Mouse (Mus musculus): ENCODE results near the gene Ccdc30.

Ccdc30 gene

GRCm38 (mm10) chr4:119415072-119415753 lies at the start of gene Ccdc30:
TSS of gene Ccdc30 (minus strand) at chr4:119415521.
- DNase-seq = peak; percentile 98

DNA sequence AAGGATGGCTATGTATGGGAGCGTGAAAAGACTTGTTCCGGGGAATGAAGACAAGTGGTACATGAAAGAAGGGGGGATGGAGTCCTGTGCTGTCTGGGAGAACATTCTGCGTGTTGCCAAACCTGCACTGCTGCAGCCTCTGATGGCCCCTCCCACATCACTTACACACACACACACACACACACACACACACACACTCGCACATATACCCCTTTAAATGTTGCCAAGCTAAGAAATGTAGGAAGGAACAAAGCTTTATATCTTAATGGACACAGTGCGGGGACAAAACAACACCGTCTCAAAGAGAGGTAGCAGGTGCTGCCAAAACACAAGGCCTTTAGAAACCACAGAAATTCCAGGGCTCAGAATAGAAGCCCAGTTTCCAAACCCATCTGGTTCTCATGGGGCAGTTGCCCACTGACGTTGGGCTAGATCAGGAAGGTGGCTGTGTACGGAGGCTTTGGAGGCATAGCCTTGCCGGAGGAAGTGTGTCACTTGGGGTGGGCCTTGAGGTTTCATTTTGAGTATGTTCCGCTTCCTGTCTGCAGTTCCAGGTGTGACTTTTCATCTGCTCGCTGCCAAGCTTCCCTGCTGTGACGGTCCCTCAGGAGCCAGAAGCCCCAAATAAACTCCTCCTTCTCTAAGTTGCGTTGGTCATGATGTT lies 48.6 kb upstream of the Ccdc30 start:
- no peak for DNase-seq

- peak; percentile 72 for DNase-seq
Measured at GRCm38 (mm10) chr4:119462858-119463755, 47.8 kb upstream of the Ccdc30 start.

DNA sequence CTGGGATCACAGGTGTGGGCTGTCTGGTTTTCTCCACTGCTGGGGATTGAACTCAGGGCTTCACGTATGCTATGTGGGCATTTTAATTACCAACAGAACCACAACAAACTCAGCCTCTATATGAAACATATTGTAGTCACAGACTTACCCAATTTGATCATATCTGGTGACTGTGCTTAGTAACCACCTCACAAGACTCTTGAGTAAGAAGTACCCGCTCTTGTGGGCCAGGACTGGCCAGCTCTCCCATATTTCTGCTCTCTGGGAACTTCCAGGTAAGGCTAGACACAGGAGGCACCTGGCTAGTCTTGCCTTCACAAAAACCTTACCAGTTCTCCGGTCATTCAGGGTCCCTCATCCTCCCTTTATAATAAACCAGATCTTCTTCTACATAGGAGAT lies 47.1 kb upstream of the Ccdc30 start:
- DNase-seq = no peak

GRCm38 (mm10) chr4:119460728-119461141 lies 45.4 kb upstream of the Ccdc30 start:
- peak; percentile 45 for DNase-seq

- peak; percentile 32 for DNase-seq
Measured at GRCm38 (mm10) chr4:119460296-119460695, 45.0 kb upstream of the Ccdc30 start.

DNA sequence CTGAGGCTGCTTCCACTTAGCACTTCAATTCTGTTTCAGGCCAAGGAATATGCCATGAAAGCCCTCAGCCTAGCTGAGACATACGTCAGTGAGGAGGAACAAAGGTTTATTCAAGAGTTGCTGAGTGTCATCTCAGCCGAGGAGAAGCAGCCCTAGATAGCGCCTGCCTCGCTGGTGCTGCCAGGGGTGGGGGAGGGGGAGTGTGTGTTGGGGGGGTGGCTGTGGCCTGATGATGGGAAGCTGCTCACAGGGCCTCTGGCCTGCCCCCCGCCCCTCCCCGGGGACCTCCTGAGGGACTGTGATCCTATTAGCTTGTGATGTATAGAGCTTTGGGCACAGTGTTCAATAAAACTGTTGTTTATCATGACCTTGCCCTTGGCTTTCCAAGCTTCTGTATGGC lies 38.2 kb upstream of the Ccdc30 start:
- no peak for DNase-seq

GRCm38 (mm10) chr4:119453128-119453527 lies 37.8 kb upstream of the Ccdc30 start:
- DNase-seq = no peak

- DNase-seq = no peak
Measured at GRCm38 (mm10) chr4:119450436-119450835, 35.1 kb upstream of the Ccdc30 start.

- no peak for DNase-seq
Measured at GRCm38 (mm10) chr4:119447786-119448185, 32.5 kb upstream of the Ccdc30 start.

GRCm38 (mm10) chr4:119447261-119447660 lies 31.9 kb upstream of the Ccdc30 start:
- no peak for DNase-seq

DNA sequence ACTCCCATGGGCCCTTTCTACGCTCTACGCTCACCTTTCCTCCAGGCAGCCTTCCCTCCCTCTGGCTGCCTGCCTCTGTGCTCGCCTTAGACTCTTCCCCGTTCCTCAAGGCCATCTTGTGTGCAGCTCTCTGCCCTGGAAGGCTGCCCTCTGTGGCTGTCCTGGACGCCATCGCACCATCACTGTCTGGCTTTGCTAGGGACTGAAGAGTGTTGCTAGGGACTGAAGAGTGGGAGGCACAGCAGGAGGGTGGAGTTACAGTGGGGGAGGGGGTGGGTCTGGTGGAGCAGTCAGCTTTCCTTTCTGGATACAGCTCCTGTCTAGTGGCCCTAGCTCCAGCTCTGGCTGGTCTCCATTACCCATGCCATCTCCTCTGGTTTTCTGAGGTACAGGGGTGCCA lies 27.2 kb upstream of the Ccdc30 start:
- no peak for DNase-seq

DNA sequence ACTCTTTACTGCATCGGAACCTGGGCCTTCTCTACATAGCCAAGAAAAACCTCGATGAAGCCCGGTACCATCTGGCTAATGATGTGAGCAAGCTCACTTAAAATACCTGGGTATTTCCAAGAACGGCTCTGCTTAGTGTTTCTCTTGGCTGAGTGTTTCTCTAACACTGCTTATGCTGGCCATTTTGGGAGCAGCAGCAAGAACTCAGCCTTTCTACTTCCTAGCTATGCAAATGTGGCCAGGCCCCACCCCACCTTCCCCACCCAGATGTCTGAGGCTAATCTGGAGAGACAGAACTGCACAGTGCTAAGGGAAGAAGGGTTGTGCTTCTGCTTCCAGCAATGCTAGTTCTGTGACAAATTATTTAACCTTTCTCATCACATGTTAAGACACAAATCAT lies 26.5 kb upstream of the Ccdc30 start:
- DNase-seq = no peak

DNA sequence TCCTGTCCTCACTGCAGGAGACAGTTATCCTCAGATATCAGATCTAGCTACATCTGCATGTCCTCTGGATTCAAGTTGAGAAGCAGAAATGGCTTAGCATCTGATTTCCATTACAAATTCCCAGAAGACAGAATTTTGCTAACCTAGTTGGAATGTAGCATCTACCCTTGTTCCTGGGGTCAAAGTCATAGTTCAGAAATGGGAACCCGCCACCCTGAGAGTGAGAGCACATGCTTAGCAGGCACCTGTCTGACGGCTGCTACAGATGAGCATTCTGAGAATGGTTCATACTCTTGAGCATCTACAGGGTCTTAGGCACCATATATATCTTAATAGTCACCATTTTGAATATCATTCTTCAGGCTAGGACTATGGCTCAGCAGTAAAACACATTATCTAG lies 22.6 kb upstream of the Ccdc30 start:
- DNase-seq = no peak

GRCm38 (mm10) chr4:119430678-119431077 lies 15.4 kb upstream of the Ccdc30 start:
- DNase-seq = peak; percentile 73

DNA sequence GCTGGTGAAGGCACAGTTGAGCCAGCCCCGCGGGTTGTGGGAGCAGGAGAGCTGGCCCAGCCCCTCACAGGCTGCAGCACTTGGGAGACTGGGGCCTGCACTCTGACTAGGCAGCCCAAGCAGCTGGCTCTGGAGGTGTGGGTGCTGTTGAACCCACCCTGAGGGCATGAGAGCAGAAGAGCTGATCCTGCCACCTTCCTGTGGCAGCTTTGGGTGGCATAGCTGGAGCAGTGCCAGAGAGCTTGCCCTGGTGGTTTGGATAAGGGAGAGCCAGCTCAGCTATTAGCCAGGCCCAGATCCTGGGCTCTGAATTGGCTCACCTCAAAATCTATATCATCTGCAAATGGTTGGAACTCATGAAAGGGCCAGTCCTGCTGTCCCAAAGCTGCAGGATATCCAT lies 12.4 kb upstream of the Ccdc30 start:
- DNase-seq = peak; percentile 66

DNA sequence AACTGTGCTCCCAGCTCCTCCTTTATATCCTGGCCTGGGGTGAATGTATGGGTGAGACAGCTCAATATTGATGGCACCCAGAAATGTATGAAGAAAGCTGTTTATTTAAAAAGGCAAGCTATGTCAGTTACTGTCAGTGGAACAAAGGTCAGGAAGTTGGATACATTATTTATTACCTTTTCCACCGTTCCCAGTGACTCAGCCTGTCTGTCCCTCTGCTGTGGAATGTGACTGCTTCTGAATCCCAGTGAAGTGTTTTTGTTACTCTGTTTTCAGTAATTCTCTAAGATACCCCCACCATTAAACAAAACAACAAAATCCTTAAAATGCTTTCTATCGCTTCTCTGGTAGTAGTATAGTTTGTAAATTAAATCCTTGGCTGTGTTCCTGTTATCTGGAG lies 10.3 kb upstream of the Ccdc30 start:
- no peak for DNase-seq

DNA sequence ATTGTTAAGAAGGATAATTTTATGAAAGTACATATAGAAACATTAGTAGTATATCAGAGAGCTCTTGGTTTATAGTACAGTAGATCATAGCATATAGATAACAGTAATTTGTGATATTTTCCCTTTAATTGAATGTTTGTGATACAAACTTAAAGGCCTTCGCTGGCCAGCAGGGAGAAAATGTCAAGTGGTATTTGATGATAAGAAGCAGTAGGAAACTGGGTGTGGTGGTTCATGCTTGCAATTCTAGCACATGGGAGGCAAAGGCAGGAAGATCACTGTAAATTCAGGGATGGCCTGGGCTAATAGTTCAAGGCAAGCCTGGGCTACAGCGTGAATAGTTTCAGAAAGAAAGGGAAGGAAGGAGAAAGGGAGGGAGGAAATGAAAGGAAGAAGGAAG lies 9.8 kb upstream of the Ccdc30 start:
- no peak for DNase-seq

DNA sequence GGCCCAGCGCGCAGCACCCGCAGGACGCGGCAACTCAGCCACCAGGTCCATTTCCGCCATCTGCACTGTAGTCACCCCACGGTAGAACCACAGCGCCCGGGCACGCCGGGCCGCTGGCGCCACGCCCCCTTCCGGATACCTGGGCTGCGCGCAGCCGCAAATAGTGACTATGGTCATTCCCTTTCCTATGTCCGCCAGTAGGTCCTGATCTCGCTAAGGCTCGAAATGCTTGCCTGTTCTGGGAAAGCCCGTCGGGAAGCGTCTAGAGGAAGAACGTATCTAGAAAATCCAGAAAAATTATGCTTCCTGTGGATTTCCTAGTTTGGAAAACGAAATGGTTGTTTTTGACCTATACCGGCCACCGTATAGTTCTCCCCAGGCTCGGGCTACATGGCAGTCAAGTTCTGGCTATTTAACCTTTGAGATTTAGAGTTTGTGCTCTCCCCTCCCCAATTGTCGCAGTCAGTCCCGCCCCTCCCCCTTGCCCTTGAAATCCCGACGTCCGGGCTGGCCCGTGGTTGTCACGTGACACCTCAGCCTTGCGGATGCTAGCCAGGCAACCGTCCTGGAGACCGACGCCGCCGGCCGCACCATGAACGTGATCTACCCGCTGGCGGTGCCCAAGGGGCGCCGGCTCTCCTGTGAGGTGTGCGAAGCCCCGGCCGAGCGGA lies 7.1 kb upstream of the Ccdc30 start, which contains the start of the genes Ppcs and Zmynd12:
Ppcs (minus strand) TSS at position 127 of the 671 bp plus-strand sequence.
Zmynd12 (plus strand) TSS at position 521 of the 671 bp plus-strand sequence.
- DNase-seq = peak; percentile 96

GRCm38 (mm10) chr4:119421921-119422293 lies 6.6 kb upstream of the Ccdc30 start:
- DNase-seq = no peak

- DNase-seq = no peak
Measured at GRCm38 (mm10) chr4:119421191-119421590, 5.9 kb upstream of the Ccdc30 start.

- DNase-seq = no peak
Measured at GRCm38 (mm10) chr4:119417894-119418293, 2.6 kb upstream of the Ccdc30 start.

DNA sequence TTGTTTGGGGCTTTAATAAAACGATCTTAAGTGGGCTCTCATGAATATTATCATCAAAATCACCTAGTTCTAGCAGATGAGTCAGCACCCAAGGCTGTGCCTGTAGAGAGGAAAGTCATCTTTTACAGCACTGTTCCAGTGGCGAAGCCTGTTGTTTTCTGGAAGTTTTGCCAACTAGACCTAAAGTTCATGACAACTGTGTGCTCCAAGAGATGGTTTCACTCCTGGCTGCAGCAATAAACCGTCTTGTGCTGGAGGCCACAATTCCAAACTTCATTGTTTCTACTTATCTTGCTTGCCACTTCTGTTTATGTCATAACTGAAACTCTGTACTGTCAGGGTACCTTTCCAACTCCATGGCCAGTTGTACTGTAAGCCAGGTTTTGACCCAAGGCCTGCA lies 1.9 kb upstream of the Ccdc30 start:
- DNase-seq = no peak
